Mouse (Mus musculus) ovary, postnatal 36 days (tissue): ENCODE data around the gene Pou6f2.

Experiments used
- DNase-seq: peaks from one replicate; pipeline ENCODE4 v3.0.0; 2022; ENCODE audit warnings: low spot score, mixed read lengths

Gene Pou6f2

GRCm38 (mm10) chr13:18397586-18397985, at the start of gene Pou6f2:
TSS of gene Pou6f2 (minus strand) at chr13:18397686.
- no peak for DNase-seq

GRCm38 (mm10) chr13:18439858-18440257, 42.4 kb upstream of the Pou6f2 start:
- no peak for DNase-seq

- no peak for DNase-seq
Measured at GRCm38 (mm10) chr13:18387673-18388072, 9.8 kb downstream of the Pou6f2 start.

- DNase-seq, result no peak
Measured at GRCm38 (mm10) chr13:18363373-18363772, 34.1 kb downstream of the Pou6f2 start.

- no peak for DNase-seq
Measured at GRCm38 (mm10) chr13:18344580-18345333, 52.7 kb downstream of the Pou6f2 start.

GRCm38 (mm10) chr13:18338910-18339501, 58.5 kb downstream of the Pou6f2 start:
- no peak for DNase-seq

- no peak for DNase-seq
Measured at GRCm38 (mm10) chr13:18338022-18338421, 59.5 kb downstream of the Pou6f2 start.

GRCm38 (mm10) chr13:18334035-18334434, 63.5 kb downstream of the Pou6f2 start:
- no peak for DNase-seq

GRCm38 (mm10) chr13:18332596-18332995, 64.9 kb downstream of the Pou6f2 start:
- no peak for DNase-seq

- no peak for DNase-seq
Measured at GRCm38 (mm10) chr13:18323980-18324678, 73.4 kb downstream of the Pou6f2 start.

GRCm38 (mm10) chr13:18323407-18323806, 74.1 kb downstream of the Pou6f2 start:
- DNase-seq, result no peak

- no peak for DNase-seq
Measured at GRCm38 (mm10) chr13:18312613-18313012, 84.9 kb downstream of the Pou6f2 start.

- no peak for DNase-seq
Measured at GRCm38 (mm10) chr13:18309024-18309423, 88.5 kb downstream of the Pou6f2 start.

- DNase-seq, result no peak
Measured at GRCm38 (mm10) chr13:18306506-18307145, 90.9 kb downstream of the Pou6f2 start.

GRCm38 (mm10) chr13:18299966-18300365, 97.5 kb downstream of the Pou6f2 start:
- no peak for DNase-seq

- no peak for DNase-seq
Measured at GRCm38 (mm10) chr13:18293438-18293837, 104.0 kb downstream of the Pou6f2 start.

- no peak for DNase-seq
Measured at GRCm38 (mm10) chr13:18290253-18290914, 107.1 kb downstream of the Pou6f2 start.

- no peak for DNase-seq
Measured at GRCm38 (mm10) chr13:18287536-18287935, 110.0 kb downstream of the Pou6f2 start.

- no peak for DNase-seq
Measured at GRCm38 (mm10) chr13:18282361-18282982, 115.0 kb downstream of the Pou6f2 start.

- no peak for DNase-seq
Measured at GRCm38 (mm10) chr13:18281084-18281483, 116.4 kb downstream of the Pou6f2 start.

- no peak for DNase-seq
Measured at GRCm38 (mm10) chr13:18253131-18253530, 144.4 kb downstream of the Pou6f2 start.
